Mouse (Mus musculus): Measurements from ENCODE around the gene Ctbs.
"Not testable (repeated sequence)": the region's sequence is repeated elsewhere in the genome, so short reads cannot be mapped to it uniquely, and the experiment has no call there.

The Ctbs gene

GRCm38 (mm10) chr3:146449745-146450250 is at the start of gene Ctbs:
Gene Ctbs, plus strand, starts transcription at chr3:146449795.
- DNase-seq: no peak

- DNase-seq: peak; percentile 67
Measured at GRCm38 (mm10) chr3:146403770-146404169, 45.8 kb upstream of the Ctbs start.

- DNase-seq: peak; percentile 96
Measured at GRCm38 (mm10) chr3:146404311-146405201, 45.0 kb upstream of the Ctbs start, which contains the start of gene Ssx2ip. Gene Ssx2ip, plus strand, starts transcription at chr3:146404642.

GRCm38 (mm10) chr3:146405213-146406006 is 44.2 kb upstream of the Ctbs start:
- DNase-seq: no peak

- DNase-seq: no peak
Measured at GRCm38 (mm10) chr3:146406007-146406341, 43.6 kb upstream of the Ctbs start.

GRCm38 (mm10) chr3:146407086-146407721 is 42.4 kb upstream of the Ctbs start:
- no peak for DNase-seq

- no peak for DNase-seq
Measured at GRCm38 (mm10) chr3:146410114-146410513, 39.5 kb upstream of the Ctbs start.

- DNase-seq: peak; percentile 62
Measured at GRCm38 (mm10) chr3:146412008-146412407, 37.6 kb upstream of the Ctbs start.

GRCm38 (mm10) chr3:146412480-146412879 is 37.1 kb upstream of the Ctbs start:
- no peak for DNase-seq

- no peak for DNase-seq
Measured at GRCm38 (mm10) chr3:146413016-146413415, 36.6 kb upstream of the Ctbs start.

- DNase-seq: peak; percentile 92
Measured at GRCm38 (mm10) chr3:146413992-146414391, 35.6 kb upstream of the Ctbs start.

GRCm38 (mm10) chr3:146414555-146414954 is 35.0 kb upstream of the Ctbs start:
- DNase-seq: no peak

GRCm38 (mm10) chr3:146417873-146418272 is 31.7 kb upstream of the Ctbs start:
- no peak for DNase-seq

GRCm38 (mm10) chr3:146418901-146419300 is 30.7 kb upstream of the Ctbs start:
- DNase-seq: no peak

- DNase-seq: no peak
Measured at GRCm38 (mm10) chr3:146419534-146419933, 30.1 kb upstream of the Ctbs start.

GRCm38 (mm10) chr3:146419992-146420537 is 29.5 kb upstream of the Ctbs start:
- no peak for DNase-seq

GRCm38 (mm10) chr3:146421787-146422186 is 27.8 kb upstream of the Ctbs start:
- DNase-seq: no peak

GRCm38 (mm10) chr3:146423710-146424109 is 25.9 kb upstream of the Ctbs start:
- DNase-seq: no peak

GRCm38 (mm10) chr3:146424306-146424900 is 25.2 kb upstream of the Ctbs start:
- no peak for DNase-seq

GRCm38 (mm10) chr3:146425902-146426301 is 23.7 kb upstream of the Ctbs start:
- no peak for DNase-seq

GRCm38 (mm10) chr3:146426489-146426888 is 23.1 kb upstream of the Ctbs start:
- no peak for DNase-seq

- not testable (repeated sequence) for DNase-seq
Measured at GRCm38 (mm10) chr3:146433063-146433462, 16.5 kb upstream of the Ctbs start.

Data from cerebellum, adult 11-12 months (tissue).